Mouse (Mus musculus): ENCODE measurements around the gene Men1. TPM values are rescaled to one million over a fixed set of nuclear protein-coding genes. Genes with fewer than 3 reads are reported as not detected.

Gene Men1
- polyA plus RNA-seq, 1 experiment from 2014 or later, result 76.9 TPM

GRCm38 (mm10) chr19:6380411-6381166, 45.8 kb downstream of the Men1 start:
- Histone ChIP-seq H3K4me3 (ENCODE audit: low read length) (no peak overlapping the region), H3K36me3 (ENCODE audit: control insufficient read depth, insufficient read depth, low read length) (peaks cover 32% of the 10 kb centered on the region), H3K9ac (ENCODE audit: low read length) (no peak overlapping the region), H3K9me3 (ENCODE audit: control insufficient read depth, low read length) (no peaks in the 10 kb centered on the region), H3K4me1 (replicated peaks; ENCODE audit: control insufficient read depth, insufficient read depth, low read length) (peaks cover 19% of the 10 kb centered on the region), H3K27ac (ENCODE audit: low read length) (no peak overlapping the region), H3K27me3 (ENCODE audit: control insufficient read depth, insufficient read depth, low read depth, low read length) (no peaks in the 10 kb centered on the region), H3K4me2 (ENCODE audit: low read depth, low read length) (no peak overlapping the region)
- ATAC-seq (ENCODE audit: low read depth), result 0 out of 2 replicates have a peak, but pooled peaks have one; percentile 3
- WGBS, result 86% methylated on average over 9 of the region's 9 CpGs

DNA sequence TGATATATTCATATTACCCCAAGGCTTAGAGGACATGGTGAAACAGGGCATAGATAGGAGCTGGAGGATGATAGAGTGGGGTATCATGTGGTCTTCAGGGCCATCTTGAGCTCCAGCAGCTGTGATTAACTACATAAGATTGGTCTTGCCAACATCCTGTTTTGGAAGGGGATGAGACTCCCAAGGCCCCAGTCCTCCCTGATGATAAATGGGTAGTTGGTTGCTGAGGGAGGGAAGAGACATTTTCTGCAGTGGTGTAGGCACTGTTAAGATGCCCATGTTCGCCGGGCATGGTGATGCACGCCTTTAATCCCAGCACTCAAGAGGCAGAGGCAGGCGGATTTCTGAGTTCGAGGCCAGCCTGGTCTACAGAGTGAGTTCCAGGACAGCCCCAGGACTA, 46.5 kb downstream of the Men1 start:
- 87% methylated on average over 5 of the region's 5 CpGs for WGBS
- Histone ChIP-seq H3K27me3 (ENCODE audit: control insufficient read depth, insufficient read depth, low read depth, low read length) (no peaks in the 10 kb centered on the region), H3K36me3 (ENCODE audit: control insufficient read depth, insufficient read depth, low read length) (peaks cover 25% of the 10 kb centered on the region), H3K27ac (ENCODE audit: low read length) (no peak overlapping the region), H3K9me3 (ENCODE audit: control insufficient read depth, low read length) (no peaks in the 10 kb centered on the region), H3K9ac (ENCODE audit: low read length) (no peak overlapping the region), H3K4me3 (ENCODE audit: low read length) (no peak overlapping the region), H3K4me2 (ENCODE audit: low read depth, low read length) (no peak overlapping the region), H3K4me1 (replicated peaks; ENCODE audit: control insufficient read depth, insufficient read depth, low read length) (peaks cover 19% of the 10 kb centered on the region)
- ATAC-seq (ENCODE audit: low read depth), result no peak

DNA sequence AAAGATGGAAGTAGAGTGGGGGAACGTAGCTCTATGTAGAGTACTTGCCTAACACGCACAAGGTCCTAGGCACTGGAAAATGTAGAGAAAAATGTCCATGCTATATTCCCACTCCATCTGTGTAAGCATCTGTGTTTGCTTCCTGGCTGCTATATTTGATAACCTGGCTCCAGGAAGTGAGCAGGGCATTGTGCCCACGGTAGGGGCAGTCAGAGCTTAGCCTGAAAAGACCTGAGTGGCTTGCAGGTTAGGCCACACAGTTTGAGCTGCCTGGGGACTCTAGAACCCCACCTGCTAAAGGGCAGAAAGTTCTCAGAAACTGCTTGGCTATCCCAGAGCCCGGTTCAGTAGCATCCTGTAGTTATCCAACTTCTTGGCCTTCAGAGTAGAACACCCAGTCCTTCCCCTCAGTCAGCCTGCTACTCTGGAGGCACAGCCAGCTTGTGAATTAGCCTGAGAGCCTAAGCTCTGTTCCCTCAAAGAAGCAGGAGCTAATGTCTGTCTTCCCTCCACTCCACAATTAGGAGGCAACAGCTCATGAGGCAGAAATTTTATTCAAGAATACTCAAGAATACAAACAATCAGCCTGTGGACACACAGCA, 47.6 kb downstream of the Men1 start:
- Histone ChIP-seq H3K4me3 (ENCODE audit: low read length) (no peak overlapping the region), H3K9ac (ENCODE audit: low read length) (no peak overlapping the region), H3K4me2 (ENCODE audit: low read depth, low read length) (no peak overlapping the region), H3K27me3 (ENCODE audit: control insufficient read depth, insufficient read depth, low read depth, low read length) (no peaks in the 10 kb centered on the region), H3K27ac (ENCODE audit: low read length) (no peak overlapping the region), H3K4me1 (replicated peaks; ENCODE audit: control insufficient read depth, insufficient read depth, low read length) (peaks cover 19% of the 10 kb centered on the region), H3K9me3 (ENCODE audit: control insufficient read depth, low read length) (no peaks in the 10 kb centered on the region), H3K36me3 (ENCODE audit: control insufficient read depth, insufficient read depth, low read length) (peaks cover 14% of the 10 kb centered on the region)
- 47% methylated on average over 4 of the region's 4 CpGs for WGBS
- ATAC-seq (ENCODE audit: low read depth), result no peak

GRCm38 (mm10) chr19:6383470-6383869, 48.7 kb downstream of the Men1 start:
- WGBS, result 39% methylated on average over 5 of the region's 5 CpGs
- no peaks in the 10 kb centered on the region for H3K27me3 ChIP-seq (ENCODE audit: control insufficient read depth, insufficient read depth, low read depth, low read length)
- peaks cover 19% of the 10 kb centered on the region for H3K4me1 ChIP-seq (replicated peaks; ENCODE audit: control insufficient read depth, insufficient read depth, low read length)
- H3K9ac ChIP-seq (ENCODE audit: low read length), result 0 out of 2 replicates have a peak overlapping the region, but pooled peaks have one; percentile 12
- no peaks in the 10 kb centered on the region for H3K9me3 ChIP-seq (ENCODE audit: control insufficient read depth, low read length)
- peak overlapping the region; percentile 67 for H3K27ac ChIP-seq (ENCODE audit: low read length)
- ATAC-seq (ENCODE audit: low read depth), result peak; percentile 1; the same call in 1 of the 2 replicates
- peaks cover 7% of the 10 kb centered on the region; the same call in 1 of the 2 replicates for H3K36me3 ChIP-seq (ENCODE audit: control insufficient read depth, insufficient read depth, low read length)
- H3K4me2 ChIP-seq (ENCODE audit: low read depth, low read length), result no peak overlapping the region
- no peak overlapping the region for H3K4me3 ChIP-seq (ENCODE audit: low read length)

GRCm38 (mm10) chr19:6384128-6384527, 49.3 kb downstream of the Men1 start, which contains the start of gene Pygm:
TSS of gene Pygm (plus strand) at chr19:6384399.
- H3K4me3 ChIP-seq (ENCODE audit: low read length), result peak within 1 kb of the TSS; percentile 1; the same call in 1 of the 2 replicates
- peak within 1 kb of the TSS; percentile 33 for H3K9ac ChIP-seq (ENCODE audit: low read length)
- H3K4me1 ChIP-seq (replicated peaks; ENCODE audit: control insufficient read depth, insufficient read depth, low read length), result peaks cover 19% of the 10 kb centered on the region
- peak; percentile 86 for ATAC-seq (ENCODE audit: low read depth)
- WGBS, result 14% methylated on average over 7 of the region's 7 CpGs
- H3K27ac ChIP-seq (ENCODE audit: low read length), result peak within 1 kb of the TSS; percentile 67
- H3K36me3 ChIP-seq (ENCODE audit: control insufficient read depth, insufficient read depth, low read length), result peaks cover 2% of the 10 kb centered on the region; the same call in 1 of the 2 replicates
- H3K9me3 ChIP-seq (ENCODE audit: control insufficient read depth, low read length), result no peaks in the 10 kb centered on the region
- H3K4me2 ChIP-seq (ENCODE audit: low read depth, low read length), result peak within 1 kb of the TSS; percentile 41
- H3K27me3 ChIP-seq (ENCODE audit: control insufficient read depth, insufficient read depth, low read depth, low read length), result no peaks in the 10 kb centered on the region

DNA sequence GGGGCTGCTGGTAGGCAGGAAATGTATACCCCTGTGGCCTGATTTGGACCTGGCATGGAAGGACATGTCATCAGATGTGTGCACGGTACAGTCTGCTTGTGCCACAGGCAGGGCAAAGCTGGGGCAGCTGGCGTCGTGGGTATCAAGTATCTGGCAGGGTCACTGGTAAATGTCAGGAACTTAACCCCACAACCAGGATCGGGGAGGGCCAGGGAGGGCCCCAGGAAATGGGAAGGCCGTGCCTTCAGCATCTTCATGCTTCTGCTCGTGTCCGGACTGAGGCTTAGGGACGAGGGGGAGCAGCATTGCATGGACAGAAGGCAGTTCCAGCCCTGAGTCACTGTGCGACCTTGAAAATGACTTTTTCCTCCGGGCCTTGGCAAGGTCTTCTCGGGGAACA, 50.2 kb downstream of the Men1 start:
- no peak for ATAC-seq (ENCODE audit: low read depth)
- Histone ChIP-seq H3K27me3 (ENCODE audit: control insufficient read depth, insufficient read depth, low read depth, low read length) (no peaks in the 10 kb centered on the region), H3K36me3 (ENCODE audit: control insufficient read depth, insufficient read depth, low read length) (no peaks in the 10 kb centered on the region), H3K4me2 (ENCODE audit: low read depth, low read length) (peak overlapping the region; percentile 41), H3K4me3 (ENCODE audit: low read length) (peak overlapping the region; percentile 1; the same call in 1 of the 2 replicates), H3K4me1 (replicated peaks; ENCODE audit: control insufficient read depth, insufficient read depth, low read length) (peaks cover 19% of the 10 kb centered on the region), H3K9ac (ENCODE audit: low read length) (peak overlapping the region; percentile 6), H3K27ac (ENCODE audit: low read length) (no peak overlapping the region), H3K9me3 (ENCODE audit: control insufficient read depth, low read length) (no peaks in the 10 kb centered on the region)
- 66% methylated on average over 11 of the region's 11 CpGs for WGBS

- 70% methylated on average over 5 of the region's 5 CpGs for WGBS
- H3K4me1 ChIP-seq (replicated peaks; ENCODE audit: control insufficient read depth, insufficient read depth, low read length), result peaks cover 19% of the 10 kb centered on the region
- H3K27ac ChIP-seq (ENCODE audit: low read length), result no peak overlapping the region
- H3K9ac ChIP-seq (ENCODE audit: low read length), result no peak overlapping the region
- H3K4me3 ChIP-seq (ENCODE audit: low read length), result no peak overlapping the region
- H3K36me3 ChIP-seq (ENCODE audit: control insufficient read depth, insufficient read depth, low read length), result no peaks in the 10 kb centered on the region
- H3K4me2 ChIP-seq (ENCODE audit: low read depth, low read length), result peak overlapping the region; percentile 41
- no peaks in the 10 kb centered on the region for H3K9me3 ChIP-seq (ENCODE audit: control insufficient read depth, low read length)
- ATAC-seq (ENCODE audit: low read depth), result no peak
- no peaks in the 10 kb centered on the region for H3K27me3 ChIP-seq (ENCODE audit: control insufficient read depth, insufficient read depth, low read depth, low read length)
Observed at GRCm38 (mm10) chr19:6385419-6385818, 50.6 kb downstream of the Men1 start.

GRCm38 (mm10) chr19:6385821-6386220, 51.0 kb downstream of the Men1 start:
- Histone ChIP-seq H3K9me3 (ENCODE audit: control insufficient read depth, low read length) (no peaks in the 10 kb centered on the region), H3K9ac (ENCODE audit: low read length) (no peak overlapping the region), H3K36me3 (ENCODE audit: control insufficient read depth, insufficient read depth, low read length) (no peaks in the 10 kb centered on the region), H3K27me3 (ENCODE audit: control insufficient read depth, insufficient read depth, low read depth, low read length) (no peaks in the 10 kb centered on the region), H3K4me3 (ENCODE audit: low read length) (no peak overlapping the region), H3K4me1 (replicated peaks; ENCODE audit: control insufficient read depth, insufficient read depth, low read length) (peaks cover 19% of the 10 kb centered on the region), H3K27ac (ENCODE audit: low read length) (no peak overlapping the region), H3K4me2 (ENCODE audit: low read depth, low read length) (no peak overlapping the region)
- no peak for ATAC-seq (ENCODE audit: low read depth)
- WGBS, result 76% methylated on average over 7 of the region's 7 CpGs

DNA sequence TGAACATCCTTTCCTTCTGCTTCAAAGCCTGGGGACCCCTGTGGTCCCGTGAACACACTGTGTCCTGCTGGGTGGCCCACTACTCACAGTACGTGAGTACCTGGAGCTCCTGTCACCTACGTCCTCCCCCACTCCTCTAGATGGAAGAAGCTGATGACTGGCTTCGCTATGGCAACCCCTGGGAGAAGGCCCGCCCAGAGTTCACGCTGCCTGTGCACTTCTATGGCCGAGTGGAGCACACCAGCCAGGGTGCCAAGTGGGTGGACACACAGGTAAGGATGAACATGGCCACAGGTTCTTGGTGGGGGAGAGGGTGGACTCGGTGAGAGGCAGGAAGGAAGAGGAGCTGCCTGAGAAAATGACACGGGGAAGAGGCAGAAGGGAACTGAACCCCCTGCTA, 51.5 kb downstream of the Men1 start:
- no peaks in the 10 kb centered on the region for H3K27me3 ChIP-seq (ENCODE audit: control insufficient read depth, insufficient read depth, low read depth, low read length)
- no peak overlapping the region for H3K4me2 ChIP-seq (ENCODE audit: low read depth, low read length)
- H3K4me3 ChIP-seq (ENCODE audit: low read length), result no peak overlapping the region
- no peak overlapping the region for H3K27ac ChIP-seq (ENCODE audit: low read length)
- H3K9ac ChIP-seq (ENCODE audit: low read length), result no peak overlapping the region
- peaks cover 19% of the 10 kb centered on the region for H3K4me1 ChIP-seq (replicated peaks; ENCODE audit: control insufficient read depth, insufficient read depth, low read length)
- H3K9me3 ChIP-seq (ENCODE audit: control insufficient read depth, low read length), result no peaks in the 10 kb centered on the region
- no peak for ATAC-seq (ENCODE audit: low read depth)
- H3K36me3 ChIP-seq (ENCODE audit: control insufficient read depth, insufficient read depth, low read length), result no peaks in the 10 kb centered on the region
- 54% methylated on average over 9 of the region's 9 CpGs for WGBS

Measured in lung, embryonic 16.5 days (tissue).